Mouse (Mus musculus) skeletal muscle tissue, adult 2 months (tissue): ENCODE data around the gene Smchd1.
"Not testable (repeated sequence)": the region's sequence is repeated elsewhere in the genome, so short reads cannot be mapped to it uniquely, and the experiment has no call there.

ENCODE experiments used
- DNase-seq: peaks from one replicate; pipeline ENCODE4 v3.0.0-alpha.2; 2012; ENCODE audit warnings: low read depth, low spot score

The Smchd1 gene

DNA sequence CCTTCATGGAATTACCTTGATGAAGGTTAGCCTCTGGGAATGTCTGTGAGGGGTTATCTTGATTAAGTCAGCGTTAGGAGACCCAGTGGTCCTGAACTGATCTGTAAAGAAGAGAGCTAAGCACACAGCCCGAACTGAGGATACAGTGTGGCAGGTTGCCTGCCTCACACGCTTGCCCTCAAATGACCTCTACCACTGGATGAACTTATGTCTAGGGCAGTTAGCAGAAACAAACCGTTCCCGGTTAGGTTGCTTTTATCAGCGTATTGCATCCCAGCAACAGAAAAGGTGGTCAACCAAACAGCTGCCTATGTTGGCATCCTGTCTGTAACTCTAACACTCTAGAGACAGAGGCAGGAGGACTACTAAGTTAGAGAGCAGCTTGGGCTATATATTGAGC, 30.0 kb downstream of the Smchd1 start:
- DNase-seq, result no peak

DNA sequence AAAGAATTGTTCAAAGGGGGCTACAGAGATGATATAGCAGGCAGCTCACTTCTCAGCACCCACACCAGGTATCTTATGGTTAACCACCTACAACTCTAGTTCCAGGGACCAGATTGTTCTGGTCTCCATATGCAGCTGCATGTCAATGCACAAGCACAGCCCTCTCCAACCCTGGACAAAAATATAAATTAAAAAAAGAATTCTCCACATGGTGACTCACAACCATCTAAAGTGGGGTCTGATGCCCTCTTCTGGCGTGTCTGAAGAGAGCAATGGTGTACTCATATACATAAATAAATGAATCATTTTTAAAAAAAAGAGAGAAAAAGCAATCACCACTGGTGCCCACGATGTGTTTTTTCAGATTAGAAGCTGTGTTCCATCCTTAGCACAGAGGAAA, 30.4 kb downstream of the Smchd1 start:
- DNase-seq, result no peak

DNA sequence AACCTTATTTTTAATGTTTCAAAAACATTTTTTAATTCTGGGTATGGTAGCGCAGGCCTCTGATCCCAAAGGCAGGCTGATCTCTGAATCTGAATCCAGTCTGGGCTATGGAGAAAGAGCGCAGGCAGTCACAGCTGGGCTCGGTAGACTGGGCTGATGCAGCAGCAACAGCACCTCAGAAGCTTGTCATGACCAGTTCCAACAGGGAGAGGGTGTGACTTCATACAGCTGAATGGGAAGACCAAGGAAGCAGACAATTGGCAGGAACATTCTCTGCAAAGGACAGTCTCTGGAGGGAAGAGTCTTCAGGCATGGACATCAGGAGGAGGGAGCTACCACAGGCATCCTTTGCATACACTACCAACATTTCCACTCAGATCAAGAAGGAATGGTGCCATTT, 31.0 kb downstream of the Smchd1 start:
- no peak for DNase-seq

DNA sequence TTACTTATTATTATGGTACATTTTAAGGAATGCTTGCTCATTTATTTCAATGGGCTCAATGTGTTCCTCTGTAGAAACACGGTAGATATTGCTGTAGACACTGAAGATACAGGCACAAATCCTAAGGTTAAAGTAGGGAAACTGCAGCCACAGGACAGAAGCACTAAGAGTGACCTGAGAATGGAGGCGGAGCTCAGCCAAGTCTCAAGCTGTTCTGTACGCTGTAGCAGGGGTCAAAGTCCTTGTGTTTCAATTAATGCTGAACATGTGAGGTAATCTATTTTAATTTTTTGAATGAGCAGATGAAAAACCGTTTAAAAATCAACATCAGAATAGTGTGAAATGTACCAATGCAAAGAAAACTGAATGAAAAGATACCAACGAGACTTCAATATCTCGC, 31.9 kb downstream of the Smchd1 start:
- no peak for DNase-seq

DNA sequence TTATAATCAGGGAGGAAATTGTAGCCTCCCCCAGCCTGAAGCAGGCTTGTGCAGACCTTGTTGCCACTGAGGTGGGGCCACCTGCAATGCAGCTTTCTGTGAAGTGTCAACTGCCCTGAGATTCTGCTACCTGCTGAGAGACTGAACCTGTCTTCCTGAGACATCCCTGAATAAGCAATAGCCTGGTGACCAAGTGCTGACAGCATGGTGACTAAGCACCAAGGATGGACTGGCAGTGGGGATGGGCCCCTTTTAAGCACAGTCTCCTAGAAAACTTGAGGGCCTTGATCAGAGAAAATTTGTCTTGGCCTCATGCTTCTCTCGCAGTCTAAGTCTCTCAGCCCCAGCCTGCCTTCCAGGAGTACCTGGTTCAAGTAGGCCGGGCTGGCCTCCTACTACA, 52.6 kb downstream of the Smchd1 start:
- not testable (repeated sequence) for DNase-seq

DNA sequence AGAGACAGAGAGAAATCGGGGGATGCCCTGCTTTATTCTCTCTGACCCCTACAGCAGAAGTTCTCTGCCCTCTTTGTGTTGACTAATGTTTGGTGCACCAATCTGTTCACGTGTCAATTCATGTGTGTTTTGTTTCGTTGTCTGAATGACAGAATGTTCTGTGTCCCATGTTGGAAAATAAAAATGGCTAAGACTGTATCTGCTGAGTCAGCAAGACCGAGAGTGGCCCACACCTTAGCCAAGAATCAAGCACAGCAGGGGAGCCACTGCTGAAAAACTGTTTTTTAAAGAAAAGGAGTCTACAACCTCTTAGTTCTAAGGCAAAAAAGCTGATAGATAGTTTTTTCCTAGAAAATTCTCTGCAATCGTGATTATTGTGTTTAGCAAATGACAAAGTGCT, 55.7 kb downstream of the Smchd1 start:
- DNase-seq, result not testable (repeated sequence)

DNA sequence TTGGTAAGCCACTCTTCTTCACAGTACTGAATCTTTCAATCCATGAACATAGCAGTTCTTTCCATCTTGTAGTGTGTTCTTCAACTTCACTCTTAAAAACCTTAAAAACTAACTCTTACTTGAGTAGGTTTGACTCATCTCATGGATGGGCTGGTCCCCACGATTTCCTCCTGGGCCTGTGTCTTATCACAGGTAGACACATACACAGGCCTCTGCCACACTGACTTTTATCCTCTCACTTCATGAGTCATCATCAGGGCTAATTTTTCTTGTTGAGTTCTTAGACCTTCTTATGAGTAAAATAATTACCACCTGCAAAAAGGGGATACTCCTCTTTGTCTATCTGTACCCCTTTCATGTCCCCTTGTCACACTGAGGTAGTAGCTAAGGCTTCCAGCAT, 58.1 kb downstream of the Smchd1 start:
- no peak for DNase-seq

DNA sequence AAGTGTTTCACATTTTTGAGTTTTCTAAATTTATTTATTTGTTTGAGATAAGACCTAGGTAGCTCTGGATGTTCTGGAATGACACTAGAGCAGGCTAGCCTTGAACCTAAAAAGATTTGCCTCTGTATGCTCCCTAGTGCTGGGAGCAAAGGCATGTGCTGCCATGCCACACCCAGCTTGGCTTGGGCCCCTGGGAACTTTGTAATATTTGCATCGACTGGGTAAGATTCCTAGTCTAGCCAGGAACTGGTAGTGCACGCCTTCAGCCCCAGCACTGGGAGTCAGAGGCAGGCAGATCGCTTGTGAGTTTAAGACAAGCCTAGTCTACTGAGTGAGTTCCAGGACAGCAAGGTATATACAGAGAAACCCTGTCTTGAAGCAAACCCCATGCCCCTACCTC, 87.7 kb downstream of the Smchd1 start:
- DNase-seq, result no peak

DNA sequence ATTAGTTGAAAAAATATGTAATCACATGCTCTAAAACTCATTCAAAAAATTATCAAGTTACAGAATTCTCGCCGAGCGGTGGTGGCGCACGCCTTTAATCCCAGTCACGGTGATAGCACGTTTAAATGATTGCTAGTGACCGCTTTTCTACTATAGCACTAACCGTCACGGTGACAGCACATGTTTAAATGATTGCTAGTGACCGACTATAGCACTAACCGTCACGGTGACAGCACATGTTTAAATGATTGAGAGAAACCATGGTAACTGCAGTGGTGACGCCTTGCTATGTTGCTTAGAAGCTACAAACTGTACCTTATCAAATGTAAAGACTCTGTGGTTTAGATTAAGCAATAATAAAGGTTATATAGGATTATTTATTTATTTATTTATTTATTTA, 94.8 kb downstream of the Smchd1 start:
- DNase-seq, result no peak

DNA sequence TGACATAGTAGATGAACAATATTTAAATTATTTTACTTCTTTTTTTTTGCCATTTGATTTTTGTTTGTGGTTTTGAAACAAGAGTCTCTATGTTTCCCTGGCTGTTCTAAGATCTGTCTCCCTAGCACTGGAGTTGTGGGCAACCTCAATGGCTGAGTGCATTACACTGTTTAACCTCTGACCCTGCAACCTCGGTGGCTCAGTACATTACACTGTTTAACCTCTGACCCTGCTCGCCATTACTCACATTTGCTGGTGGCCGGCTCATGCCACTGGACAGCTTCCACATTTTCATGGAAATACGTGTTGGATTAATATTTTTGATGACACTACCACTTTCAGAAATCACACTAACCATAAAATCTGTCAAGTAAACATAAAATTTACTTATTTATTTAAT, 97.2 kb downstream of the Smchd1 start:
- DNase-seq, result no peak

DNA sequence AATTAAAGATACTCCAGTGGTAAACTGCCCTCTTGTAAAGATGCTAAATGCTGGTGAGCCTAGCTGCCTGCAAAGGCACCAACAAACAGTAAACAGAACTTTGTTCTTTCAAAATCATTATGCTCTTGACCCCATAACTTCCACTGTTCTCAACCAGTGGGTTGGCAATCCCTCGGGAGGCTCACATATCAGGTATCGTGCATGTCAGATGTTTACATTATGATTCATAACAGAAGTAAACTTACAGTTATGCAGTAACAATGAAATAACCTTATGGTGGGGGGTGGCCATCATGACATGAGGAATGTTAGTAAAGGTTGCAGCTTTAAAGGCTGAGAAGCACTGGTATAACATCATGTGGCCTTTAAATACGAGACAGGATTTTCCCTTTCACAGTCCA, 119.6 kb downstream of the Smchd1 start:
- DNase-seq, result no peak

DNA sequence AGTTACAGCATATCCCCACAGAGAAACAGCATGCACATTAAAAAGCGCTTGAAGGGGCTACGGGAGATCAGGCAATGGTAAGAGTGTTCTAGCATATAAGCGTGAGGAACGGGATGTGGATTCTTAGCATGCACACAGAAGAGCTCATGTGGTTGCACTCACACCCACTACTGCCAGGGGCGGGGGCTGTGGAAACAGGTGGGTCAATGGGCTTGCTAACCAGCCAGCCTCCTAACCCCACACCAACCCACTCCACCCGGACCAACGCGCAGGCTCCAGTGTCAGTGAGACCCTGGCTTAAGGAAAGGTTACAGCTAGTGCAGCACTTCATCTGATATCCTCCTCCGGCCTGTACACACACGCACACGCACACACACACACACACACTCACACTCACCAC, 120.9 kb downstream of the Smchd1 start:
- no peak for DNase-seq

DNA sequence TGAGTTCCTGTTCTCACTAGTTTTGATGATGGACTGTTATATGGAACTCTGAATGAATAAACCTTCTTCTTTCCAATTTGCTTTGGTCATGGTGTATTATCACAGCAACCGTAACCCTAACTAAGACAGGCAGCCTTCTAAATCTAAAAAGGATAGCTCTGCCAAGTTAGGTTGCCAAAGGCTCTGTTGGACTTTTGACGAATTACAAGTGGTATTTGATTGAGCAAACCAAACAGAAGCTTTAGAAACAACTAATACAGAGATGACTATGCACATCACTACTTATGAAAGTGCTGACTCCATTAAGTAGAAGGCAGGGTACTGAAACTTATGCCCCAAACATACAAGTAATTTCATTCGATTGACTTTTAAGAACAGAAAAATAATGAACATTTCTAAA, 127.0 kb downstream of the Smchd1 start:
- no peak for DNase-seq

DNA sequence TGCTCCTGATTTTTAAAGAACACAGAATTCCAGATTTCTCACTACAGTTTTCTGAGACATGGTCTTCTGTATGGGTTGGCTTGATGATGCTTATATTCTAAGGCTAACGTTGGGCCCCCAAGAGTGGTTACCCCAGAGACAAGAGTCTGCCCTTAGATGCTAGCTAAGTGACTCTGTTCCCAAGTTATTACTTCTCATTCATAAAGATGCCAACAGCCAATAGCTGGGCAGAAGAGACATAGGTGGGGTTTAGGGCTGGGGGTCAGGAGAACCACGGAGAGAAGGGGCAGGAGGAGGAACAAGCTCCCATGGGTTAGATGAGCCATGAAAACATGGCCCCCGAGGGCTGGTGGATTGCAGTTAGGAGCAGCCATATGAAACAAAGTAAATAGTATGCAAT, 133.1 kb downstream of the Smchd1 start:
- DNase-seq, result no peak

DNA sequence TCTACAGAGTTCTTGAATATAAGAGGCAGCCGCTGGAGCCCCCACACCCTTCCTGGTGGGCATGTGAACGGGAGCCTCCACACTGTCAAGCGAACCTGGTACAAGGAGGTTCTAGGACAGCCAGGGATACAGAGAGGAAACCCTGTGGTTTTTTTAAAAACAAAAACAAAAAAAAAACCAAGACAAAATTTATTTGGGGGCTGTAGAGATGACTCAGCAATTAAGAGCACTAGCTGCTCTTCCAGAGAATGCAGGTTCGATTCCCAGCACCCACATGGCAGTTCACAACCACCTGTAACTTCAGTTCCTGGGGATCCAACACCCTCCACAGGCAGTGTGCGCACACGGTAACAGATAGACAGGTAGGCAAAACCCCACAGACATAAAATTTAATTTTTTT, 136.5 kb downstream of the Smchd1 start:
- DNase-seq, result no peak

DNA sequence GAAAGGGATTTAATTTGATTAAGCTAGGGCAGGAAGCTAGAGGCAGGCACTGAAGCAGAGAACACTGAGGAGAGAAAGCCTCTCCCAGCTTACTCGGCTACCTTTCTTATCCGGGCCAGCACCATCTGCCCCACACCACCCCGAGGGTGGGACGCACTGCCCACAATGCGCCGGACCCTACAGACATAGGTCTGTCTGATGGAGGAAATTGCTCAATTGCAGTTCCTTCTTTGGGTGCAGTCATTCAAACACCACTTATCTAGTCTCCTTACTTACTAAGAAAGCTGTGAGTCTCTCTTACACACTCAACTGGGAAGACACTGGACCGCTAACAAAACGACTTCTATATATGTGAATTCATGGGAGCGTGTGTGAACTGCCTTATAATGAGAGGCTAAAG, 137.6 kb downstream of the Smchd1 start:
- DNase-seq, result no peak

DNA sequence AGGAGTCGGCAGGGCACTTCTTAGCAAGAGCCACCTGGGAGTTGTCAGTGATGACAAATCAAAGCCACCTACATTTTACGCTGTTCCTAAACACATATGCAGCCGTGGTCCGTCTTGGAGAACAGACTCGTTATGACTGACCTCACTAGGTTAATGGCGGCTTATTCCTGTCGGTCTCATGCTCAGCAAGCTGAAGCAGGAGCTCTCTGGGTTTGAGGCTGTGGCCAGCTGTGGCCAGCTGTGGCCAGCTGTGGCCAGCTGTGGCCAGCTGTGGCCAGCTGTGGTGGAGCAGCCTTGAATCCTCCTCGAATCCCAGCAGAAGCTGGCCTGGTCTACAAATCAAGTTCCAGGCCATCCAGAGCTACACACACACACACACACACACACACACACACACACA, 138.7 kb downstream of the Smchd1 start:
- no peak for DNase-seq

DNA sequence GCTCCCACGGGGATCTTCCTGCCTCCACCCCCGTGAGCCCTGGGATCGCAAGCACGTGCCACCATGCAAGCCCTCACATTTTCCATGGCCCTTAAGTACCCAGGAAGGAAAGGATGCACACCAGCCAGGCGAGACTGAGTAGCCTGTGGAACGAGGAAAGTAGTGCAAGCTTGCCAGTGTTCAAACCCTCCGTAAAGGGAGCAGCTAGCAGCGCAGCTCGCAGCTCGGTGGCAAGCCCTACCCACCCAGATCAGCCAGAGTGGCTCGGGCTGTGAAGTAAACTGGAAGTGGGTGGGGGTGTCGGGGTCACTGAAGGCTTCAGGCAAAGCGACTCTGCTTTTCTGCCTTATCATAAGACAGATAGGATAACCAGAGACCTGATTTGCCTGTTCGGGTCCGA, 142.8 kb downstream of the Smchd1 start:
- DNase-seq, result no peak

DNA sequence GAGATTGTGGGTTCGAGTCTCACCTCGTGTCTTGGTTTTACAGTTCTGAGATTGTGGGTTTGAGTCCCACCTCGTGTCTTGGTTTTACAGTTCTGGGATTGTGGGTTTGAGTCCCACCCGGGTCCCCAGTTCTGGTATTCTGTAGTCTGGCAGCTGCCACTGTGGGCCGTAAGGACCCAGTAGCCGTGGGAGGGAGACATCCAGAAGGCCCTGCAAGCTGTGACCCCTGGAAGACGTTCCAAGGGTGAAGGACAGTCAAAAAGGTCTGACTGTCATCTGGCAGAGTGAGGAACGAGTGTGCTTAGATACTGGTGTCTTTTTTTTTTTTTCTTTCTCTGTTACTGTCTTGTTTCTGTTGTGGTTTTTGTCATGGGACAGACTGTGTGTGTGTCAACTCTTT, 154.4 kb downstream of the Smchd1 start:
- not testable (repeated sequence) for DNase-seq

DNA sequence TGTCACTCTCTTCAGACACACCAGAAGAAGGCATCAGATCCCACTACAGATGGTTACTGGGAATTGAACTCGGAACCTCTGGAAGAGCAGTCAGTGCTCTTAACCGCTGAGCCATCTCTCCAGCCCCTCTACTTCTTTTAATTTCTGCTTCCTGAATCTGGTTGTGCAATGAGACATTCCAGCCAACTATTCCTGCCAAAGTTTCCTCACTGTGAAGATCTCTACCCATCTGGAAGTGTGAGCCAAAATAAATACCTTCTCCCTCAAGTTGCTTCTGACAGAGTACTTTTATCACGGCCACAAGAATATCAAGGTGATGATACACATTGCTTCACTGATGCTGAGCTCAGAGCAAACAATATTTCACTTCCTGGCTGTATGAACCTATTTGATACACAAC, 155.8 kb downstream of the Smchd1 start:
- DNase-seq, result no peak

DNA sequence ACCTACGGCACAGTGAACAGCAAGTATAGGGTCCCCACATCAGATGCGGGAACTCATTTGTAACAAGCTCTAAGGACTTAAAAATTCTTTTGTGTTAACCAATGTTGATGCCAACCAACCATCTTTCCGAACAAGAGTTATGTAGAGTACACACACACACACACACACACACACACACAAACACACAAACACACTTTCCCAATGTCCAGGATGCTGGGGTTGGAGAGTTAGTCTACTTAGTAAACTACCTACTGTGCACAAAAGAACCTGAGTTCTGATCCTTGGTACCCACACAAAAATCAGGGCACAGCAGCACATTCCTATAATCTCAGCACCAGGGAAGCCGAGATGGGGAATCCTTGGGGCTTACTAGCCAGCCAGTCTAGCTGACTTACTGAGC, 157.6 kb downstream of the Smchd1 start:
- no peak for DNase-seq

DNA sequence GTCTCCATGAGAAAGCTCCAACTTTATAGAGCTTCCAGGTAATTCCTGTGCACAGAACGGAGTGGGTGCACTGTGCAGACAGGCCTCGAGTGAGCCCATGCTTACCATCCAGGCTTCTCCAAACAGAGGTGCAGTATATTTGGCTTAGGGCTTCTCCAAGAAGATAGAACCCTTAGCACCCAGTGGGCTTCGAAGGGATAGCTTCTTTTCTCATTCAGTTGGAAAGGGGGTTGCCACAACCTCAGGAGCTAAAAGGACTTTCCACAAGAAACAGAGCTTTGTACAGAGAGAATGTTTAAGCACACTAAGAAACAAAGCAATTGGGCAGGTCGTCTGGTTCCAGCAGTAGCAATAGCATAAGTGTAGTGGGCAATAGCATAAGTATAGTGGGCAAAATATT, 160.8 kb downstream of the Smchd1 start:
- DNase-seq, result no peak

DNA sequence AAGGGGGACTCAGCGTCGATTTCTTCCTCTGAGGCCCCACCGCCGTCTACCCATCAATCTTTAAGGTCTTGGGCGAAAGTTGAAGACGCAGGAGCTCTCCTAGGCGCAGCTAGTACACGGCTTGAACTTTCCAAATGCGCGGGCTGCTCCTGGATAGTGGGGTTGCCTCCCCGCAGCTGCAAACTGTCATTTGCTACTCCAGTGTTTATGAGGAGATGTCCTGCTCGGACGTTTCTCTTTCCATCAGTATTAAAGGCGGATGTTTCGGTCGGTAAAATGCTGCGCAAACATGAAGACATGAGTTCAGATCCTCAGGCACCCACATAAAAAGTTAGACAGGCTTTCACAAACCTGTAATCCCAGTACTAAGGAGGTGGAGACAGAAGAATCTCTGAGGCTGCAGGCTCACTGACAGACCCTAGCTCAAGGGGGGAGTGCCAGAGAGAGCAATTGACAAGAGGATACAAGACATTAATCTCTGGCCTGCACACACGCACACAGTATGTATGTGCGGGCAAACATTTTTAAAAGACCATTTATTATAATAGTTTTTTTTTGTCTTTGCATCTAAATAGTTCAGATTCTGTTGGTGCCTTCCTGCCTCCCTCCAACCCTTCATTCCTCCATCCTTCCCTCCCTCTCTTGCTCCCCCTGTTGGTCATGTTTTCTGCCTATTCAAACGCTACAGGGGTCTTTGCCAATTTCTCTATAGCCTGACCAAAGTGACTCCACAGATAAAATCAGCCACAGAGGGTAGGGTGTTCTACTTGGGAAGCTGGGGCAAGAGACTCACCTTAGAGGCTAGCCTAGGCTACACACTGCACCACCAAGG, 163.6 kb downstream of the Smchd1 start, which contains the start of gene Emilin2:
TSS of gene Emilin2 (minus strand) at position 639 of the 832 bp plus-strand sequence.
- no peak for DNase-seq
